Mouse (Mus musculus) forebrain, postnatal 0 days (tissue): ENCODE results near the gene Mtmr10. TPM values are rescaled to one million over a fixed set of nuclear protein-coding genes. Genes with fewer than 3 reads are reported as not detected.

Experiments used
- ATAC-seq: fragments of 200-750 bp; cut with Nextera tagmentation; 2 replicates; pipeline ENCODE4 v1.8.0; 2017; ENCODE audit warnings: mild to moderate bottlenecking, moderate library complexity
- DNase-seq: peaks from one replicate; pipeline ENCODE4 v3.0.0-alpha.2; 2015
- H3K27ac ChIP-seq: fragments of 300-500 bp; sonication (generic); 2 replicates; pipeline ENCODE4 v1.5.1; 2014; ENCODE audit warnings: low read depth, mild to moderate bottlenecking, antibody characterized with exemption, low read length, moderate library complexity, mixed read lengths
- H3K27me3 ChIP-seq: fragments of 300-500 bp; sonication (generic); 2 replicates; pipeline ENCODE4 v1.6.1; 2014; ENCODE audit warnings: mild to moderate bottlenecking, low read length, mixed read lengths; ENCODE audit not compliant: insufficient read depth
- H3K36me3 ChIP-seq: fragments of 300-500 bp; sonication (generic); 2 replicates; pipeline ENCODE4 v1.6.1; 2014; ENCODE audit warnings: mild to moderate bottlenecking, moderate library complexity; ENCODE audit not compliant: insufficient read depth
- H3K4me1 ChIP-seq: fragments of 300-500 bp; sonication (generic); 2 replicates; pipeline ENCODE4 v1.6.1; 2014; ENCODE audit warnings: antibody characterized with exemption; ENCODE audit not compliant: insufficient read depth
- H3K4me2 ChIP-seq: fragments of 300-500 bp; sonication (generic); 2 replicates; pipeline ENCODE4 v1.6.1; 2014; ENCODE audit warnings: low read depth, mild to moderate bottlenecking, moderate library complexity
- H3K4me3 ChIP-seq: fragments of 300-500 bp; sonication (generic); 2 replicates; pipeline ENCODE4 v1.5.1; 2014; ENCODE audit warnings: low read depth, low read length, mixed read lengths
- H3K9ac ChIP-seq: fragments of 300-500 bp; sonication (generic); 2 replicates; pipeline ENCODE4 v1.6.1; 2014; ENCODE audit warnings: mild to moderate bottlenecking
- H3K9me3 ChIP-seq: fragments of 300-500 bp; sonication (generic); 2 replicates; pipeline ENCODE4 v1.6.1; 2016; ENCODE audit warnings: low read length
- CTCF ChIP-seq: sonication (generic); IDR thresholded peaks from 2 replicates; pipeline ENCODE4 v1.5.1; 2016; ENCODE audit warnings: antibody characterized with exemption, control low read depth, low read depth
- WGBS: fragments of 180-500 bp; shearing (Covaris S2); extraction: QIAGEN DNeasy Blood & Tissue Kit; methylation state at CpG from one replicate; pipeline ENCODE4 v1.1.7; 2014; 5-methylcytosine and 5-hydroxymethylcytosine counted together
- polyA plus RNA-seq: library from polyadenylated mRNA; unstranded; fragments of >200 nt; fragmentation: Nextera tagmentation; extraction: Ambion mirVana; gene quantifications from 2 replicates; pipeline ENCODE4 v1.2.1, GENCODE M21; 2015
- total RNA-seq: library from RNA; depleted of rRNA; stranded (reverse); fragments of >200 nt; gene quantifications from 2 replicates; pipeline ENCODE4 v1.2.3, GENCODE M21; 2014

The Mtmr10 gene
- total and polyA plus RNA-seq, 2 experiments from 2014 or later, result 6.0 to 9.5 TPM

DNA sequence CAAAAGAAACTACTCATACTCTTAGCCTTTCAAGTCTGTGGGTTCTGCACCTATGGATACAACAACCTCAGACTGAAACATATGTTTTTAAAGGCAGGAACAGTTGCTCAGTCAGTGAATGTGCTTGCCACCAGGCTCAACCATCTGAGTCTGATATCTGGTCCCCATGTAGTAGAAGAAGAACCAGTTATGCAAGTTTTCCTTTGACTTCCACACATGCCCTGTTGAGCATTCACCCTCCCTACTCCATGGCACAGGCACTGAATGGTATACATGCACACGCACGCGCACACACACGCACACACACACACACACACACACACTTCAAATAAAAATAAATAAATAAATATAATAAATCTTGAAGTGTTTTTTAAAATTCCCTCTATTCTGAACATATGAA lies 20.9 kb upstream of the Mtmr10 start:
- Histone ChIP-seq H3K36me3 (no peaks in the 10 kb centered on the region), H3K27me3 (no peaks in the 10 kb centered on the region), H3K4me2 (no peak overlapping the region), H3K4me3 (no peak overlapping the region), H3K4me1 (no peaks in the 10 kb centered on the region), H3K9me3 (no peaks in the 10 kb centered on the region), H3K27ac (no peak overlapping the region), H3K9ac (no peak overlapping the region)
- WGBS, result 93% methylated on average over 4 of the region's 4 CpGs
- TF ChIP-seq CTCF, result no peak
- ATAC-seq (no peak), DNase-seq (no peak)

DNA sequence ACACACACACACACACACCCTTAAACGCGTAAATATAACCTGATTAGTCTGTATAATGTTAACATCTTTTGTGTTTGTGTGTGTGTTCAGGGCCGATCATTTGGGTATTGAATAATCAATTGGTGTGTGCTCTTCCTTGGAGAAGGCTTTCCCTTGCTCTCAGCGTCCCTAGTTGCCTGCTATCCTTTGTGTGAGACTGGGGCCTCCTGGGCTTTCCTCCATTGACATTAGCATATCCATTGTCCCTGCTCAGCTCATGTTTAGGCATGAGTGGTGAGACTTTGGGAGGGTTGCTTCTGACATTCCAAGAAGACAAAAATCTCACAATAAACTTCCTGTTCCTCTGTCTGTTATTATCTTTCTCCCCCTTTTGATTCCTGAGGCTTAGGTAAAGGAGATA lies 15.5 kb upstream of the Mtmr10 start:
- no peaks in the 10 kb centered on the region for H3K27me3 ChIP-seq
- 5% methylated on average over 4 of the region's 4 CpGs for WGBS
- DNase-seq (peak; percentile 54), ATAC-seq (peak; percentile 96)
- no peaks in the 10 kb centered on the region for H3K4me1 ChIP-seq
- H3K9ac ChIP-seq, result no peak overlapping the region
- no peaks in the 10 kb centered on the region for H3K9me3 ChIP-seq
- no peak for TF ChIP-seq CTCF
- no peak overlapping the region for H3K4me3 ChIP-seq
- H3K36me3 ChIP-seq, result no peaks in the 10 kb centered on the region
- no peak overlapping the region for H3K4me2 ChIP-seq
- no peak overlapping the region for H3K27ac ChIP-seq

DNA sequence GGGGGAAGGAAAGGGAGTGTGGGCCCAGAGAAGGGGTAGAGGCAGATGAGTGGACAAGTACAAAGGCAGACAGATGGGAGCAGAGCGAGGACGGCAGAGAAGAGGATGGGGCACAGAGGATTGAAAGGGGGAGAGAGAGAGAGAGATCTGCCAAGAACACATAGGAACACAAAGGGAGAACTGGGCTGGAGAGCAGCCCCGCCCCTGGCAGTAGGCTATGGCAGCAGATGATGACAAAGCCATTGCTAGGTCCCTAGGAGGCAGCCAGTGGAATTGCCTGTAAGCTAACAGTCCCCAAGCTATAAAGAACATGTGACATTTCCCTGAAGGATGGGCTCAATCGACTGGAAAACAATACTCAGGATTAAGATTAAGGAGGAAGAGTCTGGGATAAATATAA lies 11.9 kb upstream of the Mtmr10 start:
- H3K4me2 ChIP-seq, result no peak overlapping the region
- TF ChIP-seq CTCF, result no peak
- H3K9me3 ChIP-seq, result no peaks in the 10 kb centered on the region
- no peaks in the 10 kb centered on the region for H3K4me1 ChIP-seq
- no peak overlapping the region for H3K9ac ChIP-seq
- DNase-seq (no peak), ATAC-seq (no peak)
- WGBS, result 59% methylated on average over 4 of the region's 4 CpGs
- no peak overlapping the region for H3K4me3 ChIP-seq
- no peak overlapping the region for H3K27ac ChIP-seq
- no peaks in the 10 kb centered on the region for H3K36me3 ChIP-seq
- H3K27me3 ChIP-seq, result no peaks in the 10 kb centered on the region

DNA sequence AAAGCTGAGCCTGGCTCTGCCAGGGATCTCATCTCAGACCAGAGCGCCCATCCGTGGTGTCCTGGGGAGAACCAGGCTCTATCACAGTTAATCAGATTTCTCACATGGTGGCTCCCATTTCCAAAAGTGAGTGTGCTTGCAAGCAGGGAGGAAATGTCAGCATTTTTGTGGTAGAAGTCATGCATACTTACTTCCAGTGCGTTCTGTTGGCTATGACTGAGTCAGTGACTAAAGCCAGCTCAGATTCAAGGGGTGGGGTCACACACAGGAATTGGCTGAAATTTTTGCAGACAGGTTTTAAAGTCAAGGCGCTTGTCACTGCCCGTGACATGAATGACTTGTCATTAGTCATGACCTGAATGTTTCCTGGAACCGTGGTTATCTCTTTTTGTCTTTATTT lies 10.5 kb upstream of the Mtmr10 start:
- no peaks in the 10 kb centered on the region for H3K36me3 ChIP-seq
- H3K9me3 ChIP-seq, result no peaks in the 10 kb centered on the region
- no peak overlapping the region for H3K27ac ChIP-seq
- no peak for ATAC-seq
- DNase-seq, result no peak
- TF ChIP-seq CTCF, result no peak
- WGBS, result 66% methylated on average over 6 of the region's 6 CpGs
- no peak overlapping the region for H3K9ac ChIP-seq
- H3K27me3 ChIP-seq, result no peaks in the 10 kb centered on the region
- H3K4me2 ChIP-seq, result no peak overlapping the region
- H3K4me1 ChIP-seq, result no peaks in the 10 kb centered on the region
- no peak overlapping the region for H3K4me3 ChIP-seq

DNA sequence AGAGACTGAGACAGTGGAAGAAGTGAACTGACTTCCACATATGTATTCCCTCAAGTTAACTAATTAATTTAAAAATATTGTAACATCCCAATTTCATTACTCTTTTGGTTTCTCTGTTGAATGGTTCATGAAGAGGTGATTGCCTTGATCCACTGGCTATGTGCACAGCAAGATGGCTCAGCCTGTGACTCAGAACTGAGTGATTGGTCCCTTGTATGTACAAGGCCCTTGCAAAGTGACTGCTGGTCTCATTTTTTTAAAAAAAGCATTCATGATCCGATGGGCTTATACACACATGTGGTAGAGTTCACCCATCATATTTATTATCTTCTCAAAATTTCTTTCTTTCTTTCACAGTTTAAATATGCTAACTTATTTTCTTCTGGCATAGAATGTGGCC lies 8.9 kb upstream of the Mtmr10 start:
- H3K4me3 ChIP-seq, result no peak overlapping the region
- no peak for ATAC-seq
- TF ChIP-seq CTCF, result no peak
- no peak overlapping the region for H3K4me2 ChIP-seq
- no peak overlapping the region for H3K27ac ChIP-seq
- WGBS, result 92% methylated on average over 1 of the region's 1 CpGs
- no peaks in the 10 kb centered on the region for H3K9me3 ChIP-seq
- H3K4me1 ChIP-seq, result no peaks in the 10 kb centered on the region
- H3K27me3 ChIP-seq, result no peaks in the 10 kb centered on the region
- H3K36me3 ChIP-seq, result no peaks in the 10 kb centered on the region
- no peak overlapping the region for H3K9ac ChIP-seq
- DNase-seq, result no peak

DNA sequence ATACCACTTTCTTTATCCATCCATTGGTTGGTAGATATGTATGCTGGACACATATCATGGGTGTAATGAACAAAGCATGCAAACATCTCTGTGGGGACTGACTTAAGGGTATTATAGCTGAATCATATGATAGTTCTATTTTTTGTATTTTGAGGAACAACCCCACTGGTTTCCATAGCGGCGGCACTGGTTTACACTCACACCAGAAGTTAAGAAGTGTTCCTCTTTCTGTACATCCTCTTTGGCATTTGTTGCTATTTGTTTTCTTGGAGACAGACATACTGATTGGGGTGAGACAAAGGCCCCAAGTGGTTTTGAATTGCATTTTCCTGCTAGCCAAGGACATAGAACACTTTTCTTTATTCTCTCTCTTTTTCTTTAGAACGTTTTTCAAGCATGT lies 7.9 kb upstream of the Mtmr10 start:
- DNase-seq (no peak), ATAC-seq (no peak)
- 87% methylated on average over 3 of the region's 3 CpGs for WGBS
- Histone ChIP-seq H3K36me3 (no peaks in the 10 kb centered on the region), H3K27me3 (no peaks in the 10 kb centered on the region), H3K4me2 (no peak overlapping the region), H3K4me3 (no peak overlapping the region), H3K9me3 (no peaks in the 10 kb centered on the region), H3K27ac (no peak overlapping the region), H3K4me1 (no peaks in the 10 kb centered on the region), H3K9ac (no peak overlapping the region)
- TF ChIP-seq CTCF, result no peak

DNA sequence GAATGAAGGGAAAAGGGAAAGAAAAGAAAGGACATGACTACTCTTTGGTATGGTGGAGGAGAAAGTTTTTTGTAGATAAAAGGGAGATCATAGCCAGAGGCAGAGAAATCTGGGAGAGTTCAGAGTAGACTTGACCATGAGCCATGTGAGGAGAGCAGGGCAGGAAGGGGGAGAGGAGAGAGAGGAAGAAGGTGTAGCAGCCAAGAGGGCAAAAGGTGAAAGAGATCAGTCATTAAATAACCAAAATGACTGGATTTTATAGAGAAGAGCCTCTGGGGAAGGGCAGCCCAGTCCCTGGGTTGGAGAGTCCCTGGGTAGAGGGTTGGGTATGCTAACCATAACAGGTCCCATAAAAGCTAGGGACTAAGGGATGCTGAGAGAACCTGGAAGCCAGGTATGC lies 887 bp upstream of the Mtmr10 start:
- no peak for ATAC-seq
- no peak overlapping the region for H3K4me3 ChIP-seq
- no peaks in the 10 kb centered on the region for H3K27me3 ChIP-seq
- H3K9ac ChIP-seq, result no peak overlapping the region
- peak overlapping the region; percentile 53 for H3K4me2 ChIP-seq
- peaks cover 7% of the 10 kb centered on the region for H3K4me1 ChIP-seq
- no peak for DNase-seq
- H3K9me3 ChIP-seq, result no peaks in the 10 kb centered on the region
- H3K27ac ChIP-seq, result no peak overlapping the region
- no peak for TF ChIP-seq CTCF
- H3K36me3 ChIP-seq, result no peaks in the 10 kb centered on the region

DNA sequence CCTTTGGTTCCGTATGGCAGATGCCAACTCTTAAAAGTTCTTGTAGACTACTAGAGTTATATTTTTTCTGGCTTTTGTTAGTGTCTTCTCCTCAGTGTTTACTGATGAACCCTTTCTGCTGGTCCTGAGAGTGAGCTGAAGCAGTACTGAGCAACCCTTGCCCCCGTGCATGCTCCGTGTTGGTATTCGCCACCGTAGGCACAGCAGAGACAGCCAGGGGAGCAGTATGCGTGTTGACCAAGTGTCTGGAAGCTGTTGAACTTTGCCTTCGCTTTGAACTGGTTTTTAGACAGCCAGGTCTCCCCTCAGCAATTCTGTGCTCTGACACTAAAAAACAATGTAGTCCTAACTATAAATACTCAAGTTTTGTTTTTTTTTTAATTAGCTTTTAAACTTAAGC lies 2.0 kb downstream of the Mtmr10 start:
- Histone ChIP-seq H3K36me3 (no peaks in the 10 kb centered on the region), H3K4me2 (no peak overlapping the region), H3K9me3 (no peaks in the 10 kb centered on the region), H3K9ac (no peak overlapping the region), H3K27me3 (no peaks in the 10 kb centered on the region), H3K4me3 (no peak overlapping the region), H3K4me1 (peaks cover 7% of the 10 kb centered on the region), H3K27ac (no peak overlapping the region)
- no peak for TF ChIP-seq CTCF
- no peak for DNase-seq
- ATAC-seq, result no peak
- WGBS, result 94% methylated on average over 7 of the region's 7 CpGs
